Mouse (Mus musculus) liver, embryonic 15.5 days (tissue): Measurements from ENCODE around the gene Zmiz1. TPM values are rescaled to one million over a fixed set of nuclear protein-coding genes. Genes with fewer than 3 reads are reported as not detected.
A peak's percentile ranks its signal among the peaks of the same experiment; 100 is the strongest.

Source experiments
- ATAC-seq: fragments of 200-750 bp; cut with Nextera tagmentation; 2 replicates; pipeline ENCODE4 v1.8.0; 2017; ENCODE audit warnings: moderate number of reproducible peaks, mild to moderate bottlenecking, moderate library complexity; ENCODE audit not compliant: insufficient read depth
- H3K27ac ChIP-seq: fragments of 300-500 bp; sonication (generic); replicated peaks from 2 replicates; pipeline ENCODE4 v1.5.1; 2015; ENCODE audit warnings: mild to moderate bottlenecking, inconsistent platforms
- H3K27me3 ChIP-seq: fragments of 300-500 bp; sonication (generic); 2 replicates; pipeline ENCODE4 v1.6.1; 2015; ENCODE audit warnings: mild to moderate bottlenecking, inconsistent platforms
- H3K36me3 ChIP-seq: fragments of 300-500 bp; sonication (generic); replicated peaks from 2 replicates; pipeline ENCODE4 v1.6.1; 2015; ENCODE audit warnings: moderate library complexity, mild to moderate bottlenecking, inconsistent platforms
- H3K4me1 ChIP-seq: fragments of 300-500 bp; sonication (generic); replicated peaks from 2 replicates; pipeline ENCODE4 v1.6.1; 2015; ENCODE audit warnings: inconsistent platforms
- H3K4me2 ChIP-seq: fragments of 300-500 bp; sonication (generic); 2 replicates; pipeline ENCODE4 v1.6.1; 2015; ENCODE audit warnings: moderate library complexity, mild to moderate bottlenecking, inconsistent platforms
- H3K4me3 ChIP-seq: fragments of 300-500 bp; sonication (generic); replicated peaks from 2 replicates; pipeline ENCODE4 v1.5.1; 2015; ENCODE audit warnings: mild to moderate bottlenecking, inconsistent platforms
- H3K9ac ChIP-seq: fragments of 300-500 bp; sonication (generic); 2 replicates; pipeline ENCODE4 v1.6.1; 2015; ENCODE audit warnings: moderate library complexity, mild to moderate bottlenecking, inconsistent platforms
- H3K9me3 ChIP-seq: fragments of 300-500 bp; sonication (generic); replicated peaks from 2 replicates; pipeline ENCODE4 v1.6.1; 2016; ENCODE audit warnings: inconsistent platforms
- WGBS: fragments of 180-500 bp; shearing (Covaris S2); methylation state at CpG from one replicate; pipeline ENCODE4 v1.1.7; 2015; ENCODE audit warnings: mixed read lengths; ENCODE audit not compliant: insufficient replicate concordance; 5-methylcytosine and 5-hydroxymethylcytosine counted together
- polyA plus RNA-seq: library from polyadenylated mRNA; unstranded; fragments of >200 nt; fragmentation: Nextera tagmentation; extraction: Ambion mirVana; gene quantifications from 2 replicates; pipeline ENCODE4 v1.2.1, GENCODE M21; 2015

Gene Zmiz1
- polyA plus RNA-seq, 1 experiment from 2014 or later = 4.3 TPM

DNA sequence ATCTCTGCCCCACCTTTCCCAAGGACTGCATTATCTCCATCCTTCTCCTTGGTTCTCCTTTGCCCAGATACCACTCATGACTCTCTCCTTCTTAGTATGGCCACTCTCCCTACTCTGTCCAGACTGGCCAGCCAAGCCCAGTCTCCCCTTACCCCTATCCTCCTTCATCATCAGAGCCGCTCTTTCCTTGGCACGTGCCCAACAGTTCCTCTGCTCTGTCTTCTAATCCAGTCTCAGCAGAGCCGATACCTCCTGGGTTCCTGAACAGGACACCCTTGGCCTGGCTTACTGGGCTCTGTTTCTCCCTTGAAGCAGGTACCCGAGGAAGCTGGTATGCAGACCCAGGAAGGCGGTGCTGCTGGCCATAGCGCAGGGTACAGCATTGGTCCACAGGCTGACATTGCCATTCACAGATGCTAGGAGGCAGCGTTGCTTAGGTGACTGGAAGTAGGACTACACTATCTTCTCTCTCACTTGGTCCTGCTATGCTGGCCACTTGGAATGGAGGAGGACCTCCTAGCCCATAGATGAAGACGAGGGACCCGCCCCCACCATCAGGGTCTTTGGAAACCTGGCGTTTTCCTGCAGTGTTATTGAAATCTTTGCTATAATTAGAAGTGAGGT lies 80.6 kb downstream of the Zmiz1 start:
- Histone ChIP-seq H3K27me3 (no peaks in the 10 kb centered on the region), H3K4me3 (no peak overlapping the region), H3K9ac (no peak overlapping the region), H3K36me3 (0 out of 2 replicates have a peak, but pooled peaks cover 9% of the 10 kb centered on the region), H3K4me2 (no peak overlapping the region), H3K27ac (no peak overlapping the region), H3K9me3 (no peaks in the 10 kb centered on the region), H3K4me1 (peaks cover 53% of the 10 kb centered on the region)
- no peak for ATAC-seq
- 75% methylated on average over 10 of the region's 10 CpGs for WGBS

GRCm38 (mm10) chr14:25540172-25540571 lies 81.2 kb downstream of the Zmiz1 start:
- H3K9ac ChIP-seq = no peak overlapping the region
- no peaks in the 10 kb centered on the region for H3K9me3 ChIP-seq
- H3K36me3 ChIP-seq = 0 out of 2 replicates have a peak, but pooled peaks cover 11% of the 10 kb centered on the region
- no peak overlapping the region for H3K27ac ChIP-seq
- H3K4me2 ChIP-seq = no peak overlapping the region
- H3K27me3 ChIP-seq = no peaks in the 10 kb centered on the region
- WGBS = 66% methylated on average over 4 of the region's 4 CpGs
- peaks cover 47% of the 10 kb centered on the region for H3K4me1 ChIP-seq
- no peak overlapping the region for H3K4me3 ChIP-seq
- ATAC-seq = no peak

GRCm38 (mm10) chr14:25541213-25541612 lies 82.2 kb downstream of the Zmiz1 start:
- Histone ChIP-seq H3K9ac (no peak overlapping the region), H3K27me3 (no peaks in the 10 kb centered on the region), H3K4me3 (no peak overlapping the region), H3K9me3 (no peaks in the 10 kb centered on the region), H3K4me1 (peaks cover 41% of the 10 kb centered on the region), H3K4me2 (no peak overlapping the region), H3K27ac (no peak overlapping the region), H3K36me3 (0 out of 2 replicates have a peak, but pooled peaks cover 17% of the 10 kb centered on the region)
- WGBS = 74% methylated on average over 5 of the region's 5 CpGs
- no peak for ATAC-seq

DNA sequence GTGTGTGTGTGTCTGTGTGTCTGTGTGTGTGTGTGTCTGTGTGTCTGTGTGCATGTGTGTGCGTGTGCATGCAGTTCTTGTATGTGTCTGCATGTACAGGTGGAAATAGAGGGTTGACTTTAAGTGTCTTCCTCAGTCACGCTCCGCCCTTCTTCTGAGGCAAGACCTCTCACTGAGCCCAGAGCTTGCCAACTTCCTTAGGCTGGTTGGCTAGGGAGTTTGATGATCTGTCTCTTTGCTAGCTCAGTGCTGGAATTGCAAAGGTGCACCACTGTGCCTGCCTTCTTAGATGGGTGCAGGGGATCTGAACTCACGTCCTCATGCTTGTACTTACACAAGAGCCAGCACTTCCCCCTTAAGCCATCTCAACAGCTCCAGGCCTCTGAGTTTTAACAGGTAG lies 84.1 kb downstream of the Zmiz1 start:
- WGBS = 74% methylated on average over 4 of the region's 4 CpGs
- Histone ChIP-seq H3K27ac (no peak overlapping the region), H3K9me3 (no peaks in the 10 kb centered on the region), H3K36me3 (0 out of 2 replicates have a peak, but pooled peaks cover 11% of the 10 kb centered on the region), H3K4me2 (no peak overlapping the region), H3K27me3 (no peaks in the 10 kb centered on the region), H3K9ac (no peak overlapping the region), H3K4me3 (no peak overlapping the region), H3K4me1 (peaks cover 32% of the 10 kb centered on the region; the same call in 1 of the 2 replicates)
- no peak for ATAC-seq

- Histone ChIP-seq H3K27me3 (no peaks in the 10 kb centered on the region), H3K9ac (no peak overlapping the region), H3K36me3 (0 out of 2 replicates have a peak, but pooled peaks cover 11% of the 10 kb centered on the region), H3K4me3 (no peak overlapping the region), H3K4me1 (peaks cover 27% of the 10 kb centered on the region; the same call in 1 of the 2 replicates), H3K4me2 (no peak overlapping the region), H3K9me3 (no peaks in the 10 kb centered on the region), H3K27ac (no peak overlapping the region)
- ATAC-seq = no peak
- WGBS = 84% methylated on average over 4 of the region's 4 CpGs
These were observed 84.9 kb downstream of the Zmiz1 start for GRCm38 (mm10) chr14:25543927-25544326.

DNA sequence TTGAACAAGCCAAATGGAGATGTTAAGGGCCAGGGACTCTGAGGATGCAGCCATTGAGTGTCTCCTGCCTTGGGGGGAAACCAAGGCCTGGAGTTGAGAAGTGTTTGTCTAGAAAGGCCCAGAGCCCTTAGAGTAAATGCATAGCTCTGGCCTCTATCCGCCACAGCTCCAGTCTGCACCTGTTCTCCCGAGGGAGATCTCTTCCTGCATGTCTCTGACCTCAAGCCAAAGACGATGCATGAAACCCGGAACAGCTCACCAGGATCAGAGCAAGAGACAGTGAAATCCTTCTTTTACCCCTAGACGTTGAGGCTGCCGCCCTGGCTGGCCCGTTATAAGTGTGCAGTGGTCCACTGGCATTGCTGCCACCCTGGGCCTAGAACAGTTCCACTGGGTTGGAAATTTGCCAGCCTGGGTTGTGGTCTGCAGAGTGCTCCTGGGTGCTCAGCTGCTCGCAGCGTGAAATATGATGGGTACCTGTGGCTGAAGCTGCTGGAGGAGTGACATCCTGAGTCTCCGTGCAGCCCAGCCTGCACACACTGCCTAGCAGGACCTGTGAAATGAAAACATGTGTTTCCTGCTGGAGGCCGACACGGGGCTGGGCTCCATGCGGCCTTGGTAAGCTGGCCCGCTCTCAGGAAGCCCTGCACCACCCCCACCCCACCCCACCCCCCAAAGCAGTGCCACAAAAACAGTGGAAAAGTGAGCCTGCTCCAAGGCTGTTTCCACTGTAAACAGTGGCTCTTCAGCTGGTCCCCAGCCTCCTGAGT lies 88.1 kb downstream of the Zmiz1 start:
- Histone ChIP-seq H3K27me3 (no peaks in the 10 kb centered on the region), H3K4me2 (no peak overlapping the region), H3K27ac (no peak overlapping the region; the same call in 1 of the 2 replicates), H3K4me1 (peaks cover 14% of the 10 kb centered on the region; the same call in 1 of the 2 replicates), H3K9me3 (no peaks in the 10 kb centered on the region), H3K9ac (no peak overlapping the region), H3K4me3 (no peak overlapping the region), H3K36me3 (0 out of 2 replicates have a peak, but pooled peaks cover 14% of the 10 kb centered on the region)
- WGBS = 40% methylated on average over 14 of the region's 14 CpGs
- ATAC-seq = peak; percentile 40; the same call in 1 of the 2 replicates

DNA sequence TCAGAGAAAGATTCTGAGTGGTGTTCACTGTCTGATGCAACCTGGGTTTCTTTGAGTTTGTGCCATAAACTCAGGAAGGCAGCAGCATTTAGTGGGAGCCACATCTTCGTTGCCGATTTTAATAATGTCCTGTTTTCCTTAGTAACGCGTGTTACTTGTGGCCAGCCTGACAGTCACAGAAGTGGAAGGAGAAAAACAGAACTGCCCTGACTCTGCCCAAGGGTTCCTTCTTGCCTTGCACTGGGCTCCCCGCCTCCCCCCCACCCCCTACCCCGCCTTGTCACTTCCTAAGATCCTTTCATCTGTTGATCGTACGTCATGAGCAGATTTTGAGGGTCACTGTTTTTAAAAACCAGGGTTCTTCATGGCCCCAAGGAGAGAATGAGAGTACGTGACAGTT lies 88.9 kb downstream of the Zmiz1 start:
- Histone ChIP-seq H3K36me3 (0 out of 2 replicates have a peak, but pooled peaks cover 14% of the 10 kb centered on the region), H3K4me2 (no peak overlapping the region), H3K4me3 (no peak overlapping the region), H3K4me1 (peaks cover 14% of the 10 kb centered on the region; the same call in 1 of the 2 replicates), H3K27ac (no peak overlapping the region), H3K27me3 (no peaks in the 10 kb centered on the region), H3K9ac (no peak overlapping the region), H3K9me3 (no peaks in the 10 kb centered on the region)
- 54% methylated on average over 9 of the region's 9 CpGs for WGBS
- ATAC-seq = no peak

GRCm38 (mm10) chr14:25548650-25549049 lies 89.7 kb downstream of the Zmiz1 start:
- H3K9me3 ChIP-seq = no peaks in the 10 kb centered on the region
- WGBS = 65% methylated on average over 6 of the region's 6 CpGs
- H3K4me2 ChIP-seq = no peak overlapping the region
- no peak overlapping the region for H3K4me3 ChIP-seq
- H3K27ac ChIP-seq = no peak overlapping the region
- no peak for ATAC-seq
- no peaks in the 10 kb centered on the region for H3K27me3 ChIP-seq
- H3K9ac ChIP-seq = no peak overlapping the region
- H3K4me1 ChIP-seq = peaks cover 14% of the 10 kb centered on the region; the same call in 1 of the 2 replicates
- H3K36me3 ChIP-seq = 0 out of 2 replicates have a peak, but pooled peaks cover 20% of the 10 kb centered on the region

- no peaks in the 10 kb centered on the region for H3K27me3 ChIP-seq
- H3K9ac ChIP-seq = no peak overlapping the region
- no peak overlapping the region for H3K4me3 ChIP-seq
- WGBS = 71% methylated on average over 7 of the region's 7 CpGs
- no peak overlapping the region for H3K4me2 ChIP-seq
- H3K27ac ChIP-seq = no peak overlapping the region
- ATAC-seq = no peak
- H3K36me3 ChIP-seq = 0 out of 2 replicates have a peak, but pooled peaks cover 20% of the 10 kb centered on the region
- H3K9me3 ChIP-seq = no peaks in the 10 kb centered on the region
- peaks cover 14% of the 10 kb centered on the region for H3K4me1 ChIP-seq
These were observed 90.1 kb downstream of the Zmiz1 start for GRCm38 (mm10) chr14:25549125-25549524.

- Histone ChIP-seq H3K4me2 (no peak overlapping the region), H3K27ac (no peak overlapping the region), H3K36me3 (0 out of 2 replicates have a peak, but pooled peaks cover 17% of the 10 kb centered on the region), H3K4me3 (no peak overlapping the region), H3K9ac (no peak overlapping the region), H3K9me3 (no peaks in the 10 kb centered on the region), H3K27me3 (no peaks in the 10 kb centered on the region), H3K4me1 (peaks cover 19% of the 10 kb centered on the region)
- no peak for ATAC-seq
- WGBS = 67% methylated on average over 10 of the region's 10 CpGs
These were observed 91.2 kb downstream of the Zmiz1 start for GRCm38 (mm10) chr14:25549871-25550840.
